Mouse (Mus musculus) MEL (cell line): ENCODE results near the gene Flrt1. TPM values are rescaled to one million over a fixed set of nuclear protein-coding genes. Genes with fewer than 3 reads are reported as not detected.

ENCODE experiments used
- DNase-seq: peaks from one replicate; pipeline ENCODE4 v3.0.0; 2011; ENCODE audit warnings: low read depth, low spot score
- H3K27ac ChIP-seq: 2 replicates; pipeline ENCODE4 v1.5.1; 2012; ENCODE audit warnings: low read depth, mild to moderate bottlenecking, control low read depth, low read length, moderate library complexity; ENCODE audit not compliant: control insufficient read depth
- H3K27me3 ChIP-seq, 2 experiments: fragments of 150-350 bp in 1 of 2; sonication (generic) in 1 of 2; 2 replicates each; pipeline ENCODE4 v1.6.1; 2012; ENCODE audit warnings: low read length in 2 of 2, mild to moderate bottlenecking in 2 of 2, improper control_type of control experiment in 1 of 2, moderate library complexity in 1 of 2; ENCODE audit not compliant: insufficient read depth in 2 of 2, control insufficient read depth in 1 of 2
- H3K36me3 ChIP-seq, 2 experiments: 2 replicates each; pipeline ENCODE4 v1.6.1; 2012 to 2014; ENCODE audit warnings: low read length in 2 of 2, improper control_type of control experiment in 1 of 2, inconsistent platforms in 1 of 2, mild to moderate bottlenecking in 1 of 2; ENCODE audit not compliant: insufficient read depth in 2 of 2, control insufficient read depth in 1 of 2
- H3K4me1 ChIP-seq, 2 experiments: fragments of 150-350 bp in 1 of 2; sonication (generic) in 1 of 2; 2 replicates each; pipeline ENCODE4 v1.6.1; 2012; ENCODE audit warnings: low read length in 2 of 2, improper control_type of control experiment in 1 of 2, mild to moderate bottlenecking in 1 of 2; ENCODE audit not compliant: insufficient read depth in 2 of 2, control insufficient read depth in 1 of 2
- H3K4me3 ChIP-seq, 2 experiments: fragments of 150-350 bp in 1 of 2; sonication (generic) in 1 of 2; 2 replicates each; pipeline ENCODE4 v1.5.1; 2012; ENCODE audit warnings: low read depth in 2 of 2, low read length in 2 of 2, mild to moderate bottlenecking in 2 of 2, moderate library complexity in 2 of 2, control low read depth in 1 of 2, improper control_type of control experiment in 1 of 2; ENCODE audit not compliant: control insufficient read depth in 1 of 2, insufficient read depth in 1 of 2
- H3K79me2 ChIP-seq: 2 replicates; pipeline ENCODE4 v1.6.1; 2012; ENCODE audit warnings: mild to moderate bottlenecking, low read length, moderate library complexity; ENCODE audit not compliant: control insufficient read depth, poor library complexity, insufficient read depth
- H3K9ac ChIP-seq: 2 replicates; pipeline ENCODE4 v1.6.1; 2012; ENCODE audit warnings: low read depth, mild to moderate bottlenecking, control low read depth, low read length, moderate library complexity; ENCODE audit not compliant: control insufficient read depth, poor library complexity, severe bottlenecking
- H3K9me3 ChIP-seq: fragments of 150-350 bp; sonication (generic); replicated peaks from 2 replicates; pipeline ENCODE4 v1.6.1; 2012; ENCODE audit warnings: mild to moderate bottlenecking, low read length, improper control_type of control experiment, moderate library complexity; ENCODE audit not compliant: insufficient read depth
- ELF1 ChIP-seq: IDR thresholded peaks from 2 replicates; pipeline ENCODE4 v1.6.1; 2014; ENCODE audit warnings: low read depth, mild to moderate bottlenecking, inconsistent platforms, low read length, improper control_type of control experiment, moderate library complexity
- EP300 ChIP-seq, 2 experiments: IDR thresholded peaks; 2 replicates each; pipeline ENCODE4 v1.6.1; 2011; ENCODE audit warnings: improper control_type of control experiment in 2 of 2, low read length in 2 of 2, low read depth in 1 of 2, mild to moderate bottlenecking in 1 of 2
- ETS1 ChIP-seq: IDR thresholded peaks from 2 replicates; pipeline ENCODE4 v1.6.1; 2012; ENCODE audit warnings: low read depth, mild to moderate bottlenecking, inconsistent platforms, low read length, improper control_type of control experiment, moderate library complexity
- MAX ChIP-seq: IDR thresholded peaks from 2 replicates; pipeline ENCODE4 v1.6.1; 2011; ENCODE audit warnings: low read length, improper control_type of control experiment
- MAZ ChIP-seq: IDR thresholded peaks from 2 replicates; pipeline ENCODE4 v1.6.1; 2012; ENCODE audit warnings: low read depth, mild to moderate bottlenecking, inconsistent platforms, low read length, improper control_type of control experiment
- MXI1 ChIP-seq: IDR thresholded peaks from 2 replicates; pipeline ENCODE4 v1.6.1; 2011; ENCODE audit warnings: mild to moderate bottlenecking, low read depth, low read length, improper control_type of control experiment
- MYB ChIP-seq: IDR thresholded peaks from 2 replicates; pipeline ENCODE4 v1.6.1; 2011; ENCODE audit warnings: mild to moderate bottlenecking, low read depth, low read length, improper control_type of control experiment
- MYC ChIP-seq: IDR thresholded peaks from 2 replicates; pipeline ENCODE4 v1.6.1; 2011; ENCODE audit warnings: low read depth, mild to moderate bottlenecking, low read length, improper control_type of control experiment, moderate library complexity
- RAD21 ChIP-seq: IDR thresholded peaks from 2 replicates; pipeline ENCODE4 v1.6.1; 2011; ENCODE audit warnings: mild to moderate bottlenecking, low read depth, low read length, improper control_type of control experiment
- RCOR1 ChIP-seq: IDR thresholded peaks from 2 replicates; pipeline ENCODE4 v1.6.1; 2012; ENCODE audit warnings: low read depth, mild to moderate bottlenecking, inconsistent platforms, low read length, improper control_type of control experiment
- SIN3A ChIP-seq: IDR thresholded peaks from 2 replicates; pipeline ENCODE4 v1.6.1; 2012; ENCODE audit warnings: low read length, improper control_type of control experiment, inconsistent platforms
- SMC3 ChIP-seq: IDR thresholded peaks from 2 replicates; pipeline ENCODE4 v1.6.1; 2011; ENCODE audit warnings: low read depth, low read length, improper control_type of control experiment
- UBTF ChIP-seq: IDR thresholded peaks from 2 replicates; pipeline ENCODE4 v1.6.1; 2012; ENCODE audit warnings: low read depth, mild to moderate bottlenecking, inconsistent platforms, low read length, improper control_type of control experiment, moderate library complexity, borderline replicate concordance; ENCODE audit not compliant: insufficient read depth
- USF1 ChIP-seq: IDR thresholded peaks from 2 replicates; pipeline ENCODE4 v1.6.1; 2014; ENCODE audit warnings: low read depth, mild to moderate bottlenecking, inconsistent platforms, low read length, improper control_type of control experiment, moderate library complexity
- ZMIZ1 ChIP-seq: IDR thresholded peaks from 2 replicates; pipeline ENCODE4 v1.6.1; 2012; ENCODE audit warnings: low read depth, mild to moderate bottlenecking, inconsistent platforms, low read length, improper control_type of control experiment, moderate library complexity
- polyA plus RNA-seq, 2 experiments: library from polyadenylated mRNA; stranded (reverse) in 1 of 2; unstranded in 1 of 2; fragments of >175 nt in 1 of 2; fragments of >200 nt in 1 of 2; gene quantifications; 2 replicates each; pipeline versions ENCODE4 v1.2.1 to v1.2.4; 2012; ENCODE audit warnings: low replicate concordance in 2 of 2, low read depth in 1 of 2; ENCODE audit not compliant: insufficient read length in 2 of 2, insufficient read depth in 1 of 2, missing spikeins in 1 of 2
- total RNA-seq: library from RNA; depleted of rRNA; stranded (reverse); fragments of 300-350 nt; gene quantifications from 2 replicates; pipeline ENCODE4 v1.2.3, GENCODE M21; 2012

The Flrt1 gene
- total and polyA plus RNA-seq, 3 experiments, result not detected

- Histone ChIP-seq H3K36me3 (no peaks in the 10 kb centered on the region), H3K79me2 (no peaks in the 10 kb centered on the region), H3K9me3 (no peaks in the 10 kb centered on the region), H3K9ac (no peak overlapping the region), H3K27me3 (no peaks in the 10 kb centered on the region), H3K4me3 (no peak overlapping the region), H3K27ac (no peak overlapping the region), H3K4me1 (no peaks in the 10 kb centered on the region)
- no peak for DNase-seq
- TF ChIP-seq RCOR1 (no peak), MYB (no peak), MAZ (no peak), MAX (no peak), MYC (no peak), UBTF (no peak), SIN3A (no peak)
Measured at GRCm38 (mm10) chr19:7133436-7133835, 27.9 kb upstream of the Flrt1 start.

DNA sequence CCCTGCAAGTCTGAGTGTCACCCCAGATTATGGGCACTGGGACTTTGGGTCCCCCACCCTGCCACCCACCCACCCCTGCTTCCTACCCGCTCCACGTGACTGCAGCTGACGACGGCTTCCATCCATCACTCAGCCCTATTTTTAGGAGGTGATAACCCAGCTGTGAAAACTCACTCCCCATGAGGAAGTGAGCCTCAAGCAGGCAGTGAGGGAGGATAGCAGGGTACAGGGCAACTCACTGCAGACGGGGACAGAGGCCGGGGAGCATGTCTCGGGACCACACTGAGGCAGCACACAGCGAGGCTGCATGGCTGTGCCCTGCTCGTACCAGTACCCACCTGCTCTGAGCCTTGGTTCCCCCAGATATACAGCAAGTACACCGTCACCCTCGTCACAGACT is 24.8 kb upstream of the Flrt1 start:
- H3K4me3 ChIP-seq, result no peak overlapping the region
- TF ChIP-seq RAD21, result no peak
- no peak for TF ChIP-seq ELF1
- TF ChIP-seq ETS1, result no peak
- no peak for TF ChIP-seq SMC3
- no peak for TF ChIP-seq ZMIZ1
- no peak for TF ChIP-seq SIN3A
- TF ChIP-seq MXI1, result peak; percentile 52; the same call in 1 of the 2 replicates
- TF ChIP-seq USF1, result peak; percentile 46; the same call in 1 of the 2 replicates
- no peak for TF ChIP-seq EP300 (IDR thresholded peaks at IDR 0.05; ENCODE audit: low read depth in 1 of 2, low read length in 2 of 2)
- H3K9me3 ChIP-seq, result no peaks in the 10 kb centered on the region
- H3K27ac ChIP-seq, result no peak overlapping the region
- H3K79me2 ChIP-seq, result no peaks in the 10 kb centered on the region
- DNase-seq, result no peak
- H3K36me3 ChIP-seq, result no peaks in the 10 kb centered on the region
- H3K4me1 ChIP-seq, result no peaks in the 10 kb centered on the region
- H3K9ac ChIP-seq, result no peak overlapping the region
- H3K27me3 ChIP-seq, result no peaks in the 10 kb centered on the region
